Mouse (Mus musculus): ENCODE data around the gene Mrpl16. TPM values are rescaled to one million over a fixed set of nuclear protein-coding genes. Genes with fewer than 3 reads are reported as not detected.

Gene Mrpl16
- polyA plus RNA-seq, 1 experiment from 2014 or later, result 49.1 TPM

GRCm38 (mm10) chr19:11819800-11820199, 49.6 kb downstream of the Mrpl16 start:
- peak overlapping the region; percentile 47 for H3K9ac ChIP-seq (ENCODE audit: low read depth, low read length)
- H3K4me3 ChIP-seq (ENCODE audit: low read length), result peak overlapping the region; percentile 88
- H3K27me3 ChIP-seq (replicated peaks; ENCODE audit: control insufficient read depth, insufficient read depth, low read length), result no peaks in the 10 kb centered on the region
- H3K27ac ChIP-seq (ENCODE audit: low read depth, low read length), result no peak overlapping the region
- H3K4me1 ChIP-seq (ENCODE audit: control insufficient read depth, insufficient read depth, low read depth, low read length), result peaks cover 11% of the 10 kb centered on the region
- H3K36me3 ChIP-seq (ENCODE audit: control insufficient read depth, insufficient read depth, low read length), result no peaks in the 10 kb centered on the region
- H3K4me2 ChIP-seq (ENCODE audit: low read length), result peak overlapping the region; percentile 57
- under 1% methylated on average over 15 of the region's 15 CpGs for WGBS
- peak; percentile 74 for ATAC-seq
- no peaks in the 10 kb centered on the region for H3K9me3 ChIP-seq (ENCODE audit: control insufficient read depth, low read length)

- no peak for ATAC-seq
- no peaks in the 10 kb centered on the region for H3K36me3 ChIP-seq (ENCODE audit: control insufficient read depth, insufficient read depth, low read length)
- peak overlapping the region; percentile 47 for H3K9ac ChIP-seq (ENCODE audit: low read depth, low read length)
- H3K27ac ChIP-seq (ENCODE audit: low read depth, low read length), result no peak overlapping the region
- H3K27me3 ChIP-seq (replicated peaks; ENCODE audit: control insufficient read depth, insufficient read depth, low read length), result no peaks in the 10 kb centered on the region
- 28% methylated on average over 6 of the region's 6 CpGs for WGBS
- peaks cover 11% of the 10 kb centered on the region for H3K4me1 ChIP-seq (ENCODE audit: control insufficient read depth, insufficient read depth, low read depth, low read length)
- H3K4me3 ChIP-seq (ENCODE audit: low read length), result peak overlapping the region; percentile 88
- no peaks in the 10 kb centered on the region for H3K9me3 ChIP-seq (ENCODE audit: control insufficient read depth, low read length)
- peak overlapping the region; percentile 57 for H3K4me2 ChIP-seq (ENCODE audit: low read length)
Measured at GRCm38 (mm10) chr19:11820211-11820610, 50.0 kb downstream of the Mrpl16 start.

- no peak for ATAC-seq
- 23% methylated on average over 4 of the region's 4 CpGs for WGBS
- Histone ChIP-seq H3K27ac (ENCODE audit: low read depth, low read length) (no peak overlapping the region), H3K9me3 (ENCODE audit: control insufficient read depth, low read length) (no peaks in the 10 kb centered on the region), H3K36me3 (ENCODE audit: control insufficient read depth, insufficient read depth, low read length) (no peaks in the 10 kb centered on the region), H3K4me3 (ENCODE audit: low read length) (no peak overlapping the region), H3K4me2 (ENCODE audit: low read length) (no peak overlapping the region), H3K27me3 (replicated peaks; ENCODE audit: control insufficient read depth, insufficient read depth, low read length) (no peaks in the 10 kb centered on the region), H3K9ac (ENCODE audit: low read depth, low read length) (no peak overlapping the region), H3K4me1 (ENCODE audit: control insufficient read depth, insufficient read depth, low read depth, low read length) (peaks cover 9% of the 10 kb centered on the region)
Measured at GRCm38 (mm10) chr19:11823346-11824065, 53.3 kb downstream of the Mrpl16 start.

Other genes starting within 250 kb of the Mrpl16 start
- gene Ms4a4d, start 233.6 kb upstream of the Mrpl16 start, polyA plus RNA-seq (2015; fragmentation: Nextera tagmentation; extraction: Ambion mirVana), result not detected in 2 replicates
- 1.9 and 2.1 TPM in 2 replicates for gene Ms4a6d, start 165.5 kb upstream of the Mrpl16 start, polyA plus RNA-seq (2015; fragmentation: Nextera tagmentation; extraction: Ambion mirVana)
- gene Ms4a2, start 146.7 kb upstream of the Mrpl16 start, polyA plus RNA-seq (2015; fragmentation: Nextera tagmentation; extraction: Ambion mirVana), result 0.10 and 0.32 TPM in 2 replicates
- not detected in 2 replicates for gene Ms4a3, start 129.5 kb upstream of the Mrpl16 start, polyA plus RNA-seq (2015; fragmentation: Nextera tagmentation; extraction: Ambion mirVana)
- not detected in 2 replicates for gene Oosp2, start 109.8 kb upstream of the Mrpl16 start, polyA plus RNA-seq (2015; fragmentation: Nextera tagmentation; extraction: Ambion mirVana)
- not detected in 2 replicates for gene Oosp1, start 79.2 kb upstream of the Mrpl16 start, polyA plus RNA-seq (2015; fragmentation: Nextera tagmentation; extraction: Ambion mirVana)
- gene Oosp3, start 73.3 kb upstream of the Mrpl16 start, polyA plus RNA-seq (2015; fragmentation: Nextera tagmentation; extraction: Ambion mirVana), result not detected in 2 replicates
- gene Gif, start 22.8 kb upstream of the Mrpl16 start, polyA plus RNA-seq (2015; fragmentation: Nextera tagmentation; extraction: Ambion mirVana), result not detected in 2 replicates
- 20.1 and 21.1 TPM in 2 replicates for gene Stx3, start 49.0 kb downstream of the Mrpl16 start, polyA plus RNA-seq (2015; fragmentation: Nextera tagmentation; extraction: Ambion mirVana)
- 0.11 and 0.33 TPM in 2 replicates for gene Olfr1417, start 68.8 kb downstream of the Mrpl16 start, polyA plus RNA-seq (2015; fragmentation: Nextera tagmentation; extraction: Ambion mirVana)
- not detected in 2 replicates for gene Olfr1418, start 90.7 kb downstream of the Mrpl16 start, polyA plus RNA-seq (2015; fragmentation: Nextera tagmentation; extraction: Ambion mirVana)
- not detected in 2 replicates for gene Olfr1419, start 104.7 kb downstream of the Mrpl16 start, polyA plus RNA-seq (2015; fragmentation: Nextera tagmentation; extraction: Ambion mirVana)
- not detected in 2 replicates for gene Olfr1420, start 116.2 kb downstream of the Mrpl16 start, polyA plus RNA-seq (2015; fragmentation: Nextera tagmentation; extraction: Ambion mirVana)
- gene Patl1, start 142.0 kb downstream of the Mrpl16 start, polyA plus RNA-seq (2015; fragmentation: Nextera tagmentation; extraction: Ambion mirVana), result 14.8 and 16.4 TPM in 2 replicates
- 3.0 and 3.2 TPM in 2 replicates for gene Osbp, start 195.6 kb downstream of the Mrpl16 start, polyA plus RNA-seq (2015; fragmentation: Nextera tagmentation; extraction: Ambion mirVana)

All from hindbrain, embryonic 16.5 days (tissue).